Mouse (Mus musculus) intestine, postnatal 0 days (tissue): ENCODE data around the gene Usp7. TPM values are rescaled to one million over a fixed set of nuclear protein-coding genes. Genes with fewer than 3 reads are reported as not detected.

Experiments
- ATAC-seq: fragments of 200-750 bp; cut with Nextera tagmentation; 2 replicates; pipeline ENCODE4 v1.8.0; 2017; ENCODE audit warnings: mild to moderate bottlenecking, moderate TSS enrichment, moderate library complexity
- H3K27ac ChIP-seq: fragments of 300-500 bp; sonication (generic); 2 replicates; pipeline ENCODE4 v1.5.1; 2014; ENCODE audit warnings: mild to moderate bottlenecking, low read depth, low read length, moderate library complexity
- H3K27me3 ChIP-seq: fragments of 300-500 bp; sonication (generic); replicated peaks from 2 replicates; pipeline ENCODE4 v1.6.1; 2014; ENCODE audit warnings: low read length, mixed read lengths; ENCODE audit not compliant: control insufficient read depth, insufficient read depth
- H3K36me3 ChIP-seq: fragments of 300-500 bp; sonication (generic); 2 replicates; pipeline ENCODE4 v1.6.1; 2014; ENCODE audit warnings: mild to moderate bottlenecking, moderate library complexity; ENCODE audit not compliant: control insufficient read depth, insufficient read depth
- H3K4me1 ChIP-seq: fragments of 300-500 bp; sonication (generic); replicated peaks from 2 replicates; pipeline ENCODE4 v1.6.1; 2014; ENCODE audit warnings: antibody characterized with exemption, low read length, mixed read lengths; ENCODE audit not compliant: control insufficient read depth, insufficient read depth
- H3K4me2 ChIP-seq: fragments of 300-500 bp; sonication (generic); replicated peaks from 2 replicates; pipeline ENCODE4 v1.6.1; 2014; ENCODE audit warnings: low read depth, mild to moderate bottlenecking, moderate library complexity
- H3K4me3 ChIP-seq: fragments of 300-500 bp; sonication (generic); 2 replicates; pipeline ENCODE4 v1.5.1; 2014; ENCODE audit warnings: low read depth, low read length
- H3K9ac ChIP-seq: fragments of 300-500 bp; sonication (generic); 2 replicates; pipeline ENCODE4 v1.6.1; 2014; ENCODE audit warnings: mild to moderate bottlenecking, low read depth, low read length
- H3K9me3 ChIP-seq: fragments of 300-500 bp; sonication (generic); 2 replicates; pipeline ENCODE4 v1.6.1; 2016; ENCODE audit warnings: mixed run types; ENCODE audit not compliant: control insufficient read depth
- CTCF ChIP-seq: sonication (generic); IDR thresholded peaks from 2 replicates; pipeline ENCODE4 v1.5.1; 2016; ENCODE audit warnings: low read depth, mild to moderate bottlenecking, control low read depth, antibody characterized with exemption, moderate library complexity
- WGBS: fragments of 180-500 bp; shearing (Covaris S2); extraction: QIAGEN DNeasy Blood & Tissue Kit; methylation state at CpG from one replicate; pipeline ENCODE4 v1.1.7; 2014; 5-methylcytosine and 5-hydroxymethylcytosine counted together
- polyA plus RNA-seq: library from polyadenylated mRNA; unstranded; fragments of >200 nt; fragmentation: Nextera tagmentation; extraction: Ambion mirVana; gene quantifications from 2 replicates; pipeline ENCODE4 v1.2.1, GENCODE M21; 2015

Gene Usp7
- polyA plus RNA-seq, 1 experiment from 2014 or later, result 16.3 TPM

DNA sequence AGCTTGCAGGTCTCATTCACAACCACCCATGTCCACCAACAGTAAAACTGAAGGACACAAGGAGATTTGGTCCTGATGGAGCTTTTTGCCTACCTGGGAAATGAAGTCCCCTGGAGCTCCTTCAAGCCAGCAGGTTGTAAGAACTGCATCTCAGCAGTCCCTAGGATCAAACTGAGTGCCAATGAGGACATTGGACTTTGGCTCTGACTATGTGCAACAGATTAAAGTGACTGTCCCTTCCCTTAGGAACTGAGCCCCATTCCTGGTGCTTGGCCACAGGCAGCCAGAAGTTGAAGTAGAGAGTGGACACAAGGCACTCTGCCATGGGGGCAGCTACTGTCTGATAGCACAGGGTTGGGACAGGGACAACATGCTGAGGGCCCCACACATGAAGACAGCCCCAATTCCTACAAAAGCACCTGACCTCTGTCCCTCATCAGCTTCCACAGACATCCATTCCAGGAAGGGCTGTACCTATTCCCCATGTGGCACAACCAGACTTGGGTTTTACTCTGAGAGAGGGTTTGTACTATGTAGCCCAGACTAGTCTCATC lies 104.5 kb downstream of the Usp7 start:
- TF ChIP-seq CTCF, result no peak
- Histone ChIP-seq H3K36me3 (peaks cover 39% of the 10 kb centered on the region), H3K9ac (no peak overlapping the region), H3K9me3 (no peaks in the 10 kb centered on the region), H3K27me3 (no peaks in the 10 kb centered on the region), H3K4me1 (no peaks in the 10 kb centered on the region), H3K4me3 (no peak overlapping the region), H3K4me2 (no peak overlapping the region), H3K27ac (peak overlapping the region; percentile 50; the same call in 1 of the 2 replicates)
- peak; percentile 58; the same call in 1 of the 2 replicates for ATAC-seq

DNA sequence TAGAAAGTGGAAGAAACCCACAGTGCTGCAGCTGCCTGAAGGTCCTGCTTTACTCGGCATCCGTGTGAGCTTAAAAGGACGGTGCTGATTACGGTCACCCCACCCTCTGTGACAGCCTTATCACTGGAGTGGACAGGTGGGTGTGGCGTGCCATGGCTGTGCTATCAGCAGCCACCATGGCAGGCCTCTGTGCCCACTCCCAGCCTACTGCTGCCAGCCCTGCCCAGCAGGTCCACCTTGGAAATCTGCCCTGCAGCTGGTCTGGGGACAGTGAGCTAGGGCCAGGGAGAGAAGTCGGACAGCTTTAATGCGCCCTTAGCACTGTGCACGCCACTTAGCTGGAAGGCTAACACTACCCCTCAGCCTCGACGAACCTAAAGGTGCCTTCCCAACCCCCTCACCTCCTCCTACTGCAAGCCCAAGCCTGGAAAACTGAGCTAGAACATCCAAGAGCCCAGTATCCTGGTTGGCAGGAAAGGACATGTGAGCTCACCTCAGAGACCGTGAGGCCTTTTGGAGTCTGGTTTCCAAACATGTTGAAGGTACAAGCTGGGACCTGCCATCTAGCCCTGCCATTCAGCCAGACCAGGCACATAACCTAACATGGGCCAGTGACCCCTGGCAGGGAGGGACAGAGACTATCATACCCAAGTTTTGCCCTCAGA lies 105.1 kb downstream of the Usp7 start:
- Histone ChIP-seq H3K4me3 (no peak overlapping the region), H3K4me2 (0 out of 2 replicates have a peak overlapping the region, but pooled peaks have one; percentile 17), H3K27ac (peak overlapping the region; percentile 50; the same call in 1 of the 2 replicates), H3K27me3 (no peaks in the 10 kb centered on the region), H3K9me3 (no peaks in the 10 kb centered on the region), H3K36me3 (peaks cover 32% of the 10 kb centered on the region), H3K9ac (no peak overlapping the region), H3K4me1 (no peaks in the 10 kb centered on the region)
- no peak for TF ChIP-seq CTCF
- peak; percentile 54 for ATAC-seq
- WGBS, result 67% methylated on average over 11 of the region's 11 CpGs

DNA sequence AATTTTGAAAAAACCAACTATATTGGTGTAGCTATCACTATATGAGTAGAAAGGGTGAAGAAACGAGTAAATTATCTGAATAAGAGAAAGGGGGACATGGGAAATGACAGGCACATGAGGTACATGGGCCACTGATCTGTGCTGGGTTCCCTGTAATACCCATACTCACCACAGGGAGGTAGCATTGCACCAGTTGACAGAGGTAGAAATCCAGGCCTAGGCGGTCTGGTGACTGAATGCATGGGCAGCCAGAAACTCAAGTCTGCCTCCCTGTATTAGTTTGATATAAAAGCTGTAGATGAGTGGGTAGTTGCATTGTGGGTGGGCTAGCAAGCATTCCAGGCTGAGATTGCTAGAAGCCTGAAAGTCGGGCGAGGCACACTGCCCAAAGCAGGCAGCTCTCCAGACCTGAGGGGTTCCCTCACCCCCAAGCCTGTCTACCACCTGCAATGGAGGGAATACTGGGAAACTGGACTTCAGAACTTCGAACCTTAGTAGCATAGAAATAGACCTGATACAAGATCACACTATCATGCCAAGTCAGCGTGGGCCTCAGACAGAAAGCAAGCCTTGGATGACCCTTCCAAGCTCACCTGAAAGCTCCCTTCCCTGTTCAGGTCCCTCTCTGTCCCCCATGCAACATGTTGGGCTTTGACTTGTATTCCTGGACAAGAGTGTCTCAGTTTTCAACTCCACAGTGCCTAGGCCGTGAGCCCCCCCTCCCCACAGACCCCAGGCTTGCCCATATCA lies 105.8 kb downstream of the Usp7 start:
- Histone ChIP-seq H3K27ac (no peak overlapping the region; the same call in 1 of the 2 replicates), H3K4me2 (0 out of 2 replicates have a peak overlapping the region, but pooled peaks have one; percentile 17), H3K4me1 (no peaks in the 10 kb centered on the region), H3K27me3 (no peaks in the 10 kb centered on the region), H3K9me3 (no peaks in the 10 kb centered on the region), H3K4me3 (no peak overlapping the region), H3K9ac (no peak overlapping the region), H3K36me3 (peaks cover 25% of the 10 kb centered on the region)
- peak; percentile 95 for TF ChIP-seq CTCF
- peak; percentile 50 for ATAC-seq
- WGBS, result 52% methylated on average over 7 of the region's 7 CpGs

DNA sequence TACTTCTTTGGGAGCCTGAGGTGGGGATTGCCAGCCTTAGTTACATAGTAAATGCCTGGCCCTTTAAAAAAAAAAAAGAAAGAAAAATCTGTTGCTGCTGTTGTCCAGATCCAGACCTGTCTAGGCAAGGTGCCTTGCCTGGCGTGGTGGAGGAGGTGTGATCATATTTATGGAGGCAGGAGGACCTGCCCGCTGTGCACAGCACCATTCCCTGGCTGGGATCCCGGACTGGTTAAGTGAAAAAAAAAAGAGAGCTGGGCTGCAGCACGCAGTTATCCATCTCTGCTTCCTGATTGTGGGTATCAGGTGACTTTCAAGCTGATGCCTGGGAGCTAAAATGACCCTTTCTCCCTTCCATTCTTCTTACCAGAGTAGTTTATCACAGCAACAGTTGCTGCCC lies 107.0 kb downstream of the Usp7 start:
- Histone ChIP-seq H3K4me2 (no peak overlapping the region), H3K4me1 (no peaks in the 10 kb centered on the region), H3K27me3 (no peaks in the 10 kb centered on the region), H3K9me3 (no peaks in the 10 kb centered on the region), H3K27ac (no peak overlapping the region), H3K36me3 (peaks cover 14% of the 10 kb centered on the region), H3K4me3 (no peak overlapping the region), H3K9ac (no peak overlapping the region)
- 46% methylated on average over 4 of the region's 4 CpGs for WGBS
- TF ChIP-seq CTCF, result no peak
- ATAC-seq, result no peak

DNA sequence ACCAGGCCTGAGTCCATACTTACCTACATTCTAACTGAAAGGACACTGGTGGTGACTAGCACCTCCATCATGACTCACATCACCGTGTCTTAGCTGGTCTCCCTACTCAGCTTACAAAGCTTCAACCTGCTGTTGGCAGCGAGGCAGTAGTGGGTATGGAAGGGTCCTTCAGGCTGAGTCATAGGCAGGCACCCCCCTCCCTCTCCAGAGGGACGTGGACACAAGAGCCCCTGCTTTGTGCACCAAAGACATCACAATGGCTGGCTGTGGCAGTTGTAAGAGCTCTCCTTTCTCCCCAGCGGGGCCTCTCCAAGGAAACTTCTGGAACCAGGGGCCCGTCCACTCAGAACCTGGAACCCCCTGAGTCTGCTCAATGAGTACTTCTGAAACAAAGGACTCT lies 111.6 kb downstream of the Usp7 start, which contains the start of gene Gm5767:
Gm5767 (plus strand) TSS at position 301 of the 400 bp plus-strand sequence.
- TF ChIP-seq CTCF, result no peak
- 76% methylated on average over 5 of the region's 5 CpGs for WGBS
- H3K27ac ChIP-seq, result no peak within 1 kb of the TSS
- no peaks in the 10 kb centered on the region for H3K9me3 ChIP-seq
- H3K4me3 ChIP-seq, result no peak within 1 kb of the TSS
- H3K4me2 ChIP-seq, result no peak within 1 kb of the TSS
- no peaks in the 10 kb centered on the region for H3K27me3 ChIP-seq
- no peak for ATAC-seq
- no peak within 1 kb of the TSS for H3K9ac ChIP-seq
- no peaks in the 10 kb centered on the region for H3K4me1 ChIP-seq
- no peaks in the 10 kb centered on the region for H3K36me3 ChIP-seq

DNA sequence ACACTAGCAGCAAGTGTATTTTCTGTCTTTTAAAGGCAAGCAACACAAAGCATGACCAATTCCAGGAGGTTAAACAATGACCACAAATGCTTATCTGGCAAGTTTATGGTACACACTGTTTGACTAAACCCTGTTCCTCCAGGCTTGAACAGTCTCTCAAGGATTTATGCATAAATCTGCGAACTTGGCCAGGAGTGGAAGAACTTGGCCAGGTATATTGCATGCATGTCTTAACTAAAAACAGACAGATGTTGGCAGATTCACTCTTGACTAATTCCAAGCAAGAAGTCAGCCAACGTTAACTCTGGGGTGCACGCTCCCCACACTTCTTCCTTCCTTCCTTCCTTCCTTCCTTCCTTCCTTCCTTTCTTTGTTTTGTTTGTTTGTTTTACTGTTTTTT lies 112.3 kb downstream of the Usp7 start:
- Histone ChIP-seq H3K4me1 (no peaks in the 10 kb centered on the region), H3K4me2 (no peak overlapping the region), H3K9ac (no peak overlapping the region), H3K36me3 (no peaks in the 10 kb centered on the region), H3K27ac (no peak overlapping the region), H3K27me3 (no peaks in the 10 kb centered on the region), H3K9me3 (no peaks in the 10 kb centered on the region), H3K4me3 (no peak overlapping the region)
- TF ChIP-seq CTCF, result no peak
- no peak for ATAC-seq
- WGBS, result 64% methylated on average over 3 of the region's 3 CpGs
